Mouse (Mus musculus): Measurements from ENCODE around the gene Pja2.

GRCm38 (mm10) chr17:64315428-64315827 lies 16.3 kb downstream of the Pja2 start:
- TF ChIP-seq POLR2A (IDR thresholded peaks at IDR 0.05; ENCODE audit: borderline replicate concordance, low read depth, low read length): no peak
- no peak for TF ChIP-seq CTCF (IDR thresholded peaks at IDR 0.05; ENCODE audit: low read depth, low read length)
